Mouse (Mus musculus) frontal cortex, postnatal 10 days (tissue): ENCODE results near the gene Pkd1l2.

Experiments
- DNase-seq, 2 experiments: peaks; one replicate each; pipeline ENCODE4 v3.0.0; 2022; ENCODE audit warnings: low spot score in 2 of 2, mixed read lengths in 1 of 2

Pkd1l2 gene

GRCm38 (mm10) chr8:117033393-117033792 is 48.9 kb downstream of the Pkd1l2 start:
- no peak for DNase-seq

GRCm38 (mm10) chr8:117032609-117033008 is 49.6 kb downstream of the Pkd1l2 start:
- DNase-seq = no peak

GRCm38 (mm10) chr8:117031476-117031875 is 50.8 kb downstream of the Pkd1l2 start:
- no peak for DNase-seq

DNA sequence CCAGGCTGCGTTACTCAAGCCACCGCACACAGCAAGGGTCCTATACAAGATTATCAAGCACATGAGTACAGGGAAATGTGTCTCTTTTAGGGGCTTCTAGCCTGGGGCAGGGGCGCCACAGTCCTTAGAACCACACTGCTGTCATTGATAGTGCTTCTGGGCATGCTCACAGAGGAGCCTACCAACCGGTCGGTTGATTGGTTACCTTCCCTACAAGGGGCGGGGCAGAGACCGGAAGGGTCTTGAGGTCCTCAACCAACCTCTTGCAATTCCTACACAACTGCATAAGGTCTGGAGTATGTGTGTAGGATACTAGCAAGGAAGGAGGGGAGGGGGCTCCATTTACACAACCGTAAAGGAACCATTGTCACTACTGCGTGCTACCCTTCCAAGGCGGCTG is 53.6 kb downstream of the Pkd1l2 start:
- DNase-seq = no peak

DNA sequence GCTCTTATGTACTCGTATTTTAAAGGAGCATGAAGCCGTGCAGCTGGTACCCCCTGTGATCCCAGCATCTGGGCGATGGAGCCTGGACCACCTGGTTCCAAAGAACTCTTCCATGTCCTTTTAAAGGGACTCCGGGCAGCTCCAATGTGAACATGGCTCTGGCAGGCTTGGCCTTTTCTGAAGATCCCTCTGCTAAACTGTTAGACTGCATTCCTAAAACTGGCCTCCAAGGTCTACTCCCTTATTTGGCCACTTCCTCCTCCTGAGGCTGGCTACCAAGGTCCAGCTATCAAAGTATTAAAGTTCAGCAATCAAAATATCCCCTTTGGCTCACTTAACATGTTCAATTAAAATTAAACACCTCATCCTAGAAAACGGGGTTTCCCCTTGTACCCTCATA is 54.6 kb downstream of the Pkd1l2 start:
- no peak for DNase-seq

- DNase-seq = no peak
These were observed 59.8 kb downstream of the Pkd1l2 start for GRCm38 (mm10) chr8:117022297-117022993.

GRCm38 (mm10) chr8:117019323-117020275 is 62.6 kb downstream of the Pkd1l2 start:
- DNase-seq = peak in 1 of 2 experiments; percentile 10

GRCm38 (mm10) chr8:117017896-117018295 is 64.4 kb downstream of the Pkd1l2 start:
- DNase-seq = no peak

- DNase-seq = no peak
These were observed 65.2 kb downstream of the Pkd1l2 start for GRCm38 (mm10) chr8:117017006-117017405.

- DNase-seq = no peak
These were observed 66.6 kb downstream of the Pkd1l2 start for GRCm38 (mm10) chr8:117015670-117016069.

DNA sequence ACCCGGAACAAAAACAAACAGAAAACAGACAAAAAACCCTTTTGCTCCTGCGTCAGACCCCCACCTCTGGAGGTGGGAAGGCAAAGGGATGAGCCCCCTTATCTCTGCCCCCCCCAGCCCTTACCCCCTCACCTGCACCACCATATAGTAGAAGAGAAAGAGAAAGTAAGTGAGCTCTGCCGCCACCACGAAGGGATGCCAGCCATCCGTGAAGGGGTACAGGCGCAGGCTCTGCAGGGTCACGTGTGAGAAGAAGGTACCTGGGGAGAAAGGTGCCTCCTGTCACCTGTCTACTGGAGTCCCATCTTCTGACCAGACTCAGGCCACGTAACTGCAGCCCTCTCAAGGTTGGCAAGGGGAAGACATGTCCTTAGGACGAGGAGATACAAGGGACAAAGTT is 70.9 kb downstream of the Pkd1l2 start:
- no peak for DNase-seq

DNA sequence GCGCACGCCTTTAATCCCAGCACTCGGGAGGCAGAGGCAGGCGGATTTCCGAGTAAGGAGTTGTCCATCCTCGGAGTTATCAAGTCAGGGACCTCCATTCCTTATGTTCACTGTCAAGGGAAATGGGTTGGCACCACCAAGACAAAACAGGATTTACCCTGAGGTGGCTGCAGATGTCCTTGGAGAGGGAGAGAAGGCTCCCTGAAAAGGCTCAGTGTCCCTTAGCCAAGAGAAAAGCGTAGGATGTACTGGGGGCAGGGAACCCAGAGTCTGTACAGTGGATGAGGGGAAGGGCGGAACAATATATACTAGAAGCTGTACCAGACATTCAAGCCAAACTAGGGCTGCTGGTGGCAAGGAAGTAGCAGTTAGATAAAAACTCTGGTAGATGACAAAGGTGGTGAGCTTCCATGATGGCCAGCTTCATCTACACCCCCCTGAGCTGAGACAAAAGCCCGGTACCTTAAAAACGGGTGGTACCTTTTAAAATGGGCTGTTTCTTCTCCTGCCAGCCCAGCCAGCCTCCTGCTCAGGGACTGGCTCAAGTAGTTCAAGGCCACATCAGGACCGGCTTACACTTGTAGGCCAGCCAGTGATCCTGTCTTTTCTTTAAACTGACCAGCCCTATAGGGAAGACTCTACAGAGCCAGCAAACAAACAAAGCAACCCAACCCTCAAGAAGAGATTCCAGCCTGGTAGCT is 88.1 kb downstream of the Pkd1l2 start:
- no peak for DNase-seq

DNA sequence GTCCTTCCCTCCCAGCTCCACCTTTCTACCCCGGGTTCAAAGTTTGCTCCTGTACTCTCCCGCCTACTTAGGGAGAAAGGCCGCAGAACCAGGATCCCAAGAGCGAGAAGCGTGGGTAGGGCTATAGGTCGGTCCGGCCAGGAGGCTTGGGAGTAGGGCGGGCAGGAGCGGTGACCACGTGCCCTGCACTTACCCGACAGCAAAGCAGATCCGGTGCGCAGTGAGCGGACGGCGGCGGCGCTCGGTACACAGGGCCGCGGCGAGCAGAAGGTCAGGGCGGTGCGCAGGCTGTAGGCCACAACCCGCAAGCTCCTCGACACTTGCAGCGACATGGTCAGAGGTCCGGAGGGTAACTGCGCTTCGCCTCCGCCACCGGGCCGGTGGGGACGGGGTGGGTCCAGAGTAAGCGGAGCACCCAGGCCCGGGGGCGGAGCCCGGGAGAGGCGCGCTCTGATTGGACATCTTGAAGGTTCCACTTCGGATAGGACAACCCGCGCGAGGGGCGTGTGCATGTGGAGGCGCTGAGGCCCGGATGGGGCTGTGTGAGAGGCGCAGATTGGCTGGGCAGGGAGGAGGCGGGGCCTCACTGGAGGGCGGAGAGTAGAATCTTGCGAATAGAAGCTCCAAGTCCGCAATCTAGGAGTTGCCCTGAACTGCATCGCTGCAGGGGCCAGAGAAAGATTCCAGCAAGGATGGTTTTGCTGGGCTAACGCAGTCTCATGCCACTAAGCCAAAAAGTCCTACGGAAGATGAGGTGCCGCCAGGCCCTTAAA is 89.0 kb downstream of the Pkd1l2 start, which contains the start of gene Gcsh:
Gcsh (minus strand) TSS at position 443 of the 773 bp plus-strand sequence.
- peak; percentile 97 to 98 for DNase-seq

GRCm38 (mm10) chr8:116992176-116992971 is 89.9 kb downstream of the Pkd1l2 start:
- DNase-seq = no peak

DNA sequence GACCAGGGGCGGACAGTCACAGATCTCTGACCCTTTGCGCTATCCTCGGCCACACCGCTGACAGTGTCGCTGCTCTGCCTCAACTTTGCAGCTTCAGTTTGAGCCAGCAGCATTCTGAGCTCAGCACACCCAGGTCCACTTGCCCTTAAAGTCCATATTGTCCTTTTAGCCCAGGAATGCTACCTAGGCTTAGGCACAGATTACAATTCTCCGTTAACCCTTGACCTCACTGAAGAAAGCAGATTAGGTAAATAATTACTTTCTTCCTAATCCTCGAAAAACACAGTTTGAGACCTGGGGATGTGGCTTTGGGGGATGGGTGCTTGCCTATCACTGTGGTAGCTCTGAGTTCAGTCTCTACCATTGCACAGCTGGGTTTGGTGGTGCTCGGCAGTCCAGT is 91.0 kb downstream of the Pkd1l2 start:
- no peak for DNase-seq

DNA sequence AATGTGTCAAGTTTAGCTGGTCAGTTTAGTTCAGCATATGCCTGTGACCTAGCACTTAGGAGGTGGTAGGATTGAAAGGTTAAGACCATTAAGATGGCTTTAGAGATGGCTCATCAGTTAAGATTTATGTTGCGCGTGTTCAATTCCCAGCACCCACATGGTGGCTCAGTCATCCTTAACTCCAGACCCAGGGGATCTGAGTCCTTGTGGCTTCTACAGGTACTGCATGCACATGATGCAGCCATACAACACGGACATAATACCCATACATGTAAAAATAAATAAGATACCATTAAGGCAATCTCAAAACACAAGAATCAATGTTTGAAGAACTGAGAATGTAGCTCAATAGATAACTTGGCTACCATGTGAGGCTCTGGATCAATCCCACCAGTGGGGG is 92.4 kb downstream of the Pkd1l2 start:
- no peak for DNase-seq

DNA sequence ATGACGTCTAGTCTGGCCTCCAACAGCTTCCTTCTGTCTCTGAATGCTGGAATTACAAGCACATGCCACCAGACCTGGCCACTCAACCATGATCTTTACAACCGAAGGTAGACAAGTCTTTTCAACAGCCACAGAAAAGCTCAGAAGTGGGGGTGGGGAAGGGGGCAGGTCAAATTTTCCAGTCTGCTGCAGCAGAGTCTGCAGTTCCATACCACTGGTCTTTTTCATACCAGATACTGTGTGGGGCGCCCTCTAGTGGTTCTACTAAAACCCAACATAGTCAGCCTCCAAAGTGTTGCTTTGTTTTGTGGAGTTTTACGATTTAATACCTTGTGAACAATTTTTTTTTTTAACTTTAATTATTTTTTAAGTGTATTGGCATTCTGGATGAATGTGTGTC is 102.1 kb downstream of the Pkd1l2 start:
- peak; percentile 23 to 37 for DNase-seq

DNA sequence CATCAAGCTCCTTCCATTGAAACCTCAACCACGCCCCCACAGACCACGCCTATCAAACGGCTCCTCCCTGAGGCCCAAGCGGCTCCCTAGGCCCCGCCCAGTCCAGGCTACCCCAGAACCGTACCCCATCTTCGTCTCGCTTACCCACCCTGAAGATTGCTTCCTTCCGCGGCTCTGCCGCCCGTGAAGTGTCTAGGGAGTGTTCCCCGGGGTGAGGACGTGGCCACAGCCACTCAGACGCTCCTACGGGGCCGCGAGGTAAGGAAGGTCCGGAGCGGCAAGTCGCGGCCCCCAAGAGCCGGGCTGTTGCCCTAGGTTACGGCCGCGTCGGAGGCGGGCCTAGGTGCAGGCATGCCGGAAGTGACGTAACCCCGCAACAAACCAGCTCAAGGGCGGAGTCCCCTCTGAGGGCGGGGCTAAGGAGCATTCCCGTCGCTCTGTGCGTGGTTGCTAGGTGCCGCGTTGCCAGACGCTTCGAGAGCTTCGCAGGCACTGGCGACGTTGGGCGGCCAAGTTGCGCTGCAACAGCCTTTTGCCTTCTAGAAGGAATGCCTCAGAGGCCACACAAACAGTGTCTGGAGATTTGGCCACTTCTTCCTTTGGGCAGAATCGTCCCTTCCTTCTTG is 103.5 kb downstream of the Pkd1l2 start, which contains the start of gene 1700030J22Rik:
1700030J22Rik (minus strand) TSS at position 329 of the 626 bp plus-strand sequence.
- DNase-seq = peak; percentile 96 to 98

- no peak for DNase-seq
These were observed 104.2 kb downstream of the Pkd1l2 start for GRCm38 (mm10) chr8:116978052-116978451.

DNA sequence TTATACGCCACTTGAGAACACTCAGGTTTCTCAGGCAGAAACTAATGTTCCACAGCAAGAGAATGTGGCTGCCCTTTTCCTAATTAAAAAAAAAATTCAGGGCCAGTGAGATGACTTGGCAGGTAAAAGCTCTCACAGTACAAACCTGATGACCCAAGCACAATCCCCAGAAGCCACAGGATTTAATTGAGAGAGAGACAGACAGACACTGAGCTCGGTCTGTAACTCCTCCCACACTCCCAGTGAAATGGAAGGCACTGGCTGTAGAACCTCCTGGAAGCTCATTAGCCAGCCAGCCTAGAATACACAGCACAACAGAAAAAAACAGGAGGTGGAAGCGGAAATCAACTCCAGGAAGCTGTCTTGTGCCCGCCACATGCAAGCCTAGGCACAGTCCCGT is 106.6 kb downstream of the Pkd1l2 start:
- DNase-seq = no peak
